ENCODE assay signal across 14 mouse cellular contexts in genomic region chr6:39451033-39451432, GRCm38 (mm10). TPM values are rescaled to one million over a fixed set of nuclear protein-coding genes. Genes with fewer than 3 reads are reported as not detected.
DNase-seq lines count a peak whose midpoint lies in the region; ATAC-seq and TF ChIP-seq lines count a peak whose summit lies in the region.
"Had no signal": no experiment of that assay in that cellular context is flagged by ENCODE, and none has a peak within 500 bp of the region (broad histone marks: within the 10 kb centered on the region; RNA-seq: fewer than 3 reads in every experiment).

No protein-coding gene starts in this region.

- H3K4me3 ChIP-seq in liver, postnatal 0 days (ENCODE audit: low read depth, low read length) = no peak overlapping the region
- H3K4me3 ChIP-seq: erythroblast, embryonic 14.5 days had no signal

- DNase-seq in embryo, embryonic 10 days (ENCODE audit: low spot score) = peak; percentile 37
- DNase-seq in embryo, embryonic 11 days = no peak
- DNase-seq in liver, postnatal 0 days = no peak
- no peak for DNase-seq in liver
- DNase-seq in Patski (ENCODE audit: low read depth, low spot score) = no peak
- DNase-seq in frontal cortex, postnatal 10 days (ENCODE audit: low spot score in 2 of 2) = no peak
- DNase-seq: adrenal gland, adult 8-10 months; cerebellum, adult 9-10 months; heart, postnatal 14 days; lung, adult 2 months had no signal

- no peaks in the 10 kb centered on the region for H3K27me3 ChIP-seq in liver, postnatal 0 days (ENCODE audit: insufficient read depth, low read length)
- no peaks in the 10 kb centered on the region for H3K27me3 ChIP-seq in Patski

- peak; percentile 79 for TF ChIP-seq CTCF in liver, postnatal 0 days (IDR thresholded peaks at IDR 0.05; ENCODE audit: low read depth)
- TF ChIP-seq CTCF in Patski (IDR thresholded peaks at IDR 0.05) = peak; percentile 67

- no peak for ATAC-seq in liver, postnatal 0 days
- ATAC-seq in Patski = no peak
- ATAC-seq in megakaryocyte, adult 5-6 weeks (ENCODE audit: poor library complexity, severe bottlenecking) = peak; percentile 67
- ATAC-seq in cerebellum, adult (ENCODE audit: insufficient number of reproducible peaks, low FRiP score, low TSS enrichment) = no peak
- ATAC-seq: midbrain, embryonic 16.5 days had no signal

- no peak overlapping the region for H3K4me2 ChIP-seq in liver, postnatal 0 days (ENCODE audit: low read depth, low read length)

- no peak for TF ChIP-seq EP300 in liver, postnatal 0 days (IDR thresholded peaks at IDR 0.05; ENCODE audit: low read depth)

- H3K9ac ChIP-seq in liver, postnatal 0 days (replicated peaks) = no peak overlapping the region

- H3K9me3 ChIP-seq in liver, postnatal 0 days (ENCODE audit: low read length) = no peaks in the 10 kb centered on the region

- WGBS in liver, postnatal 0 days (ENCODE audit: insufficient replicate concordance) = 76% methylated on average over 3 of the region's 3 CpGs

- CTCF ChIA-PET in Patski (lab: Charles Lee) = interaction anchor here (0.6 to 2.4 kb wide), 4 partner anchors 12 to 46 kb away, joined by 3 to 6 read pairs (median 3); no protein-coding TSS in a partner anchor

- POLR2A ChIA-PET in Patski (lab: Charles Lee) = no interaction called here

- in situ Hi-C loops in Patski (cut with MboI; ENCODE audit: low pct_unique_long_range_greater_than_20kb) = loop anchor here (5.0 kb wide), 1 partner anchor 34 kb away; no protein-coding TSS in a partner anchor

- no peaks in the 10 kb centered on the region for H3K36me3 ChIP-seq in liver, postnatal 0 days (replicated peaks; ENCODE audit: insufficient read depth, low read length)

- H3K4me1 ChIP-seq in liver, postnatal 0 days (ENCODE audit: insufficient read depth) = no peaks in the 10 kb centered on the region

- no peak overlapping the region for H3K27ac ChIP-seq in liver, postnatal 0 days (ENCODE audit: low read depth)

RNA-seq across cellular contexts. Expression of gene Mkrn1, which starts 30.8 kb away (rescaled TPM):
- 154 and 170 TPM in 2 replicates for polyA plus RNA-seq in liver, postnatal 0 days (2015; fragmentation: Nextera tagmentation; extraction: Ambion mirVana)
- polyA plus RNA-seq in Patski (2021) = 58.7 TPM
- 108 and 111 TPM in 2 replicates for total RNA-seq in megakaryocyte, adult 5-6 weeks (2015)
- total RNA-seq in megakaryocyte, adult 5-6 weeks (2017) = 75.5 and 82.8 TPM in 2 replicates
